Mouse (Mus musculus) kidney, embryonic 16.5 days (tissue): ENCODE measurements around the gene Syt3. TPM values are rescaled to one million over a fixed set of nuclear protein-coding genes. Genes with fewer than 3 reads are reported as not detected.

Experiments
- ATAC-seq: fragments of 200-750 bp; cut with Nextera tagmentation; 2 replicates; pipeline ENCODE4 v1.8.0; 2017; ENCODE audit warnings: moderate TSS enrichment; ENCODE audit not compliant: low FRiP score, low TSS enrichment
- H3K27ac ChIP-seq: fragments of 300-500 bp; sonication (generic); 2 replicates; pipeline ENCODE4 v1.5.1; 2014; ENCODE audit warnings: low read length
- H3K27me3 ChIP-seq: fragments of 300-500 bp; sonication (generic); 2 replicates; pipeline ENCODE4 v1.6.1; 2014; ENCODE audit warnings: low read length, control low read depth, mixed read lengths; ENCODE audit not compliant: insufficient read depth
- H3K36me3 ChIP-seq: fragments of 300-500 bp; sonication (generic); 2 replicates; pipeline ENCODE4 v1.6.1; 2014; ENCODE audit warnings: low read length, control low read depth, mixed read lengths; ENCODE audit not compliant: insufficient read depth
- H3K4me1 ChIP-seq: fragments of 300-500 bp; sonication (generic); 2 replicates; pipeline ENCODE4 v1.6.1; 2014; ENCODE audit warnings: low read length, control low read depth, mixed read lengths; ENCODE audit not compliant: insufficient read depth
- H3K4me2 ChIP-seq: fragments of 300-500 bp; sonication (generic); replicated peaks from 2 replicates; pipeline ENCODE4 v1.6.1; 2014; ENCODE audit warnings: low read depth, low read length
- H3K4me3 ChIP-seq: fragments of 300-500 bp; sonication (generic); 2 replicates; pipeline ENCODE4 v1.5.1; 2014; ENCODE audit warnings: mild to moderate bottlenecking, low read length
- H3K9ac ChIP-seq: fragments of 300-500 bp; sonication (generic); replicated peaks from 2 replicates; pipeline ENCODE4 v1.6.1; 2014; ENCODE audit warnings: low read length
- H3K9me3 ChIP-seq: fragments of 300-500 bp; sonication (generic); 2 replicates; pipeline ENCODE4 v1.6.1; 2016; ENCODE audit warnings: low read length, control low read depth
- WGBS: fragments of 180-500 bp; shearing (Covaris S2); extraction: QIAGEN DNeasy Blood & Tissue Kit; methylation state at CpG from one replicate; pipeline ENCODE4 v1.1.7; 2014; 5-methylcytosine and 5-hydroxymethylcytosine counted together
- polyA plus RNA-seq: library from polyadenylated mRNA; unstranded; fragments of >200 nt; fragmentation: Nextera tagmentation; extraction: Ambion mirVana; gene quantifications from 2 replicates; pipeline ENCODE4 v1.2.1, GENCODE M21; 2015

The Syt3 gene
- polyA plus RNA-seq, 1 experiment from 2014 or later = 2.7 TPM

GRCm38 (mm10) chr7:44440479-44440878, 56.6 kb downstream of the Syt3 start:
- WGBS = 82% methylated on average over 1 of the region's 1 CpGs
- Histone ChIP-seq H3K36me3 (no peaks in the 10 kb centered on the region), H3K4me1 (peaks cover 14% of the 10 kb centered on the region), H3K27me3 (peaks cover 65% of the 10 kb centered on the region), H3K9ac (no peak overlapping the region), H3K4me3 (no peak overlapping the region), H3K4me2 (no peak overlapping the region), H3K27ac (no peak overlapping the region), H3K9me3 (no peaks in the 10 kb centered on the region)
- ATAC-seq = no peak

DNA sequence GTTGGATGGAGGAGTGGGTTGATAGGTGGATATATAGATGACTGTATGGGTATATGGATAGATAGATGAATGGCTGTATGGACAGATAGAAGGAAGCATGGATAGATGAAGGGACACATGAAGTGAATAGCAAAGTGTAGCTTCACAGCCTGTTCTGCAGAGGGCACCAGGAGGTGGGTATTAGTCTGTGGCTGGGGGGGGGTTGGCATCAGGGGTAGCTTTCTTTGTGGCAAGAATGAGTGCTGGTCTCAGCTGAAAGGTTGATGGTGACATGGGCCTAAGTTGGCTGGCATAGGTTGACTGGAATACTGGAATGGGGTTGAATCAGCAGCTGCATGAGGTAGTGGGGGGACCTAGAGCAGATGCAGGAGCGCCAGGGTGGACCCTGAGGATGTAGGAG, 57.3 kb downstream of the Syt3 start:
- Histone ChIP-seq H3K4me1 (peaks cover 14% of the 10 kb centered on the region), H3K9ac (no peak overlapping the region), H3K27ac (no peak overlapping the region), H3K27me3 (peaks cover 72% of the 10 kb centered on the region), H3K36me3 (no peaks in the 10 kb centered on the region), H3K4me3 (no peak overlapping the region), H3K9me3 (no peaks in the 10 kb centered on the region), H3K4me2 (no peak overlapping the region)
- no peak for ATAC-seq
- 17% methylated on average over 1 of the region's 1 CpGs for WGBS

GRCm38 (mm10) chr7:44441648-44442109, 57.8 kb downstream of the Syt3 start:
- H3K4me3 ChIP-seq = peak overlapping the region; percentile 26
- peaks cover 14% of the 10 kb centered on the region for H3K4me1 ChIP-seq
- 1% methylated on average over 14 of the region's 14 CpGs for WGBS
- H3K9me3 ChIP-seq = no peaks in the 10 kb centered on the region
- no peak overlapping the region for H3K27ac ChIP-seq
- H3K9ac ChIP-seq = 0 out of 2 replicates have a peak overlapping the region, but pooled peaks have one; percentile 51
- no peaks in the 10 kb centered on the region for H3K36me3 ChIP-seq
- H3K27me3 ChIP-seq = peaks cover 77% of the 10 kb centered on the region
- peak overlapping the region; percentile 48 for H3K4me2 ChIP-seq
- ATAC-seq = no peak

DNA sequence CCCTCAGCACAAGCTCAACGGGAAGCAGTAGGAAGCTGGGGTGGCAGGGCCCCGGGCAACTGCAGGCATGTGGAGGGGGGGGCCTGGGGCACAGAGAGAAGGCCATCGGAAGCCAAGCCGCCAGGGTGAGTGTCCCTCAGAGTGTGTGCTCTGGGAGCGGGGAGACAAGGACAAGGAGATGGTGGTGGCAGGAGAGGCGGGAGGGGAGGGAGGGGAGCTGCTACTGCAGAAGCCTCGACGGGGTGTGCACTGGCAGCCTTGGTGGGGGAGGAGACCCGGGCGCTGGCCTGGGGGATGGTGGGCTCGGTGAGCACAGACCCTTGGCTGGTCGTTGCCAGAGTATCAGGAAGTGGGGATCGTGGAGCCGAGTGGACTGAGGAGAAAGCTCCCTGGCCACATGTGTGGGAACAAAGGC, 58.5 kb downstream of the Syt3 start:
- H3K27ac ChIP-seq = no peak overlapping the region

DNA sequence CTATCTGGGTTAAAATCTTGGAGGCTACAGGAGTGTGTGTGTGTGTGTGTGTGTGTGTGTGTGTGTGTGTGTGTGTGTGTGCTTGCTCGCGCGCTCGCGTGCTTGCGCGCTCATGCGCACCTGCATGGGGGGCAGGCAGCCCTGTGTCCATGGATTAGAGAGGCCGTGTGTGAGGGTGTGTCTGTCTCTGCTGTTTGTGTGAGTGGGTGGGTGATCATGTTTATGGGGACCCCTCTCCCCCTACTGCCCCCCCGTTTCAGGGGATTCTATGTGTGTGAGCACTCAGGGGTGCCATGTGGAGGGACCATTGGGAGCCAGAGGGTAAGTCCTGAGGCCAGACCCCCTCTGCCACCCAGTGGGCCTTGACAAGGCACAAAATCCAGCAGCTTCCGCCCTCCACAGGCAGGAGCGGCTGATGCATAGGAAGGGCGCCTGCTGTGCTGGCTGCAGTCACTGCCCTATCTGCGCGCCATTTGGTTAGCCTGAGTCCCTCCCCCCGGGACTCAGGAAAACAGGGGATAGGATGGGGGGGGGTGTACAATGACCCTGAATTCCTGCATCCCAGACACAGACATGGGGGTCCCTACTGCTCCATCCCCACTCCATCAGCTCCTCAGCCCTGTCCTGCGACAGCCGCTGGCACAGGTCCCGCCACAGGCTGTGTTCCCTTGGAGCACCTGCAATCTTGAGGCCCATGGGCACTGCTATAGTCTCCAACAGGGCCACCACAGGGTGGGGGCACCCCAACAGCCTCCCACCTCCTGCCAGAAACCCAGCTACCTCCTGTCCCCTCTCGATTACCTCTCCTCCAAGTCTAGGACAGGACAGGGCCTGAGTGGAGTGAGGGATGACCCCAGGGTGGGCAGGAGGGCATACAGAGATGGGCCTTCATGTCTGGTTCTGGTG, 59.6 kb downstream of the Syt3 start:
- Histone ChIP-seq H3K4me1 (peaks cover 14% of the 10 kb centered on the region), H3K27me3 (peaks cover 75% of the 10 kb centered on the region), H3K36me3 (no peaks in the 10 kb centered on the region), H3K9ac (0 out of 2 replicates have a peak overlapping the region, but pooled peaks have one; percentile 16), H3K4me3 (peak overlapping the region; percentile 26; the same call in 1 of the 2 replicates), H3K9me3 (no peaks in the 10 kb centered on the region), H3K4me2 (peak overlapping the region; percentile 48; the same call in 1 of the 2 replicates), H3K27ac (no peak overlapping the region)
- ATAC-seq = peak; percentile 40; the same call in 1 of the 2 replicates
- WGBS = 7% methylated on average over 20 of the region's 20 CpGs

More for the DNA sequence above, 58.5 kb downstream of the Syt3 start:
- H3K36me3 ChIP-seq = no peaks in the 10 kb centered on the region
- 2% methylated on average over 13 of the region's 14 CpGs for WGBS
- H3K4me1 ChIP-seq = peaks cover 14% of the 10 kb centered on the region
- H3K4me2 ChIP-seq = peak overlapping the region; percentile 48
- H3K9ac ChIP-seq = peak overlapping the region; percentile 54; the same call in 1 of the 2 replicates
- ATAC-seq = no peak
- H3K4me3 ChIP-seq = peak overlapping the region; percentile 26
- peaks cover 75% of the 10 kb centered on the region for H3K27me3 ChIP-seq
- no peaks in the 10 kb centered on the region for H3K9me3 ChIP-seq

DNA sequence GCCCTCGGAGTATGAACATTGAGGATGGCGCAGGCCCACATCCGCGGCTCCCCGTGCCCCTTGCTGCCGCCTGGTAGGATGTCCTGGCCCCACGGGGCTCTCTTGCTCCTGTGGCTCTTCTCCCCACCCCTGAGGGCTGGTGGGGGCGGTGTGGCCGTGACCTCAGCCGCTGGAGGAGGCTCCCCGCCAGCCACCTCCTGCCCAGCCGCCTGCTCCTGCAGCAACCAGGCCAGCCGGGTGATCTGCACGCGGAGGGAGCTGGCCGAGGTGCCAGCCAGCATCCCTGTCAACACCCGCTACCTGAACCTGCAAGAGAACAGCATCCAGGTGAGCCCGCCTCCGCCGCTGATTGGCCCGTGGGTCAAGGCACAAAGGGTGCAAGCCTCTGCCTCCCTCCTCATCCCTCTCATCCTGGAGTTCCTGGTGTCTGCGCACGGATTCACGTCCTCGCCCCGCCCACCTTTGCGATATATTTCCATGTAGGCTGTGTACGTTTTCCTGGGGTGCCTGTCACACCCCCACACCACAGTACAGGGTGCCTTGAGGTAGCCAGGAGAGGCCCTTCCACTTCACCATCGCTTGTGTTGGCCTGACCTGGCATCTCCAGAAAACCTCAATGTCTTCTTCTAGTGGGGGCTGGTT, 61.1 kb downstream of the Syt3 start:
- H3K4me2 ChIP-seq = no peak overlapping the region
- H3K4me3 ChIP-seq = no peak overlapping the region
- H3K27me3 ChIP-seq = peaks cover 66% of the 10 kb centered on the region
- no peaks in the 10 kb centered on the region for H3K9me3 ChIP-seq
- peaks cover 14% of the 10 kb centered on the region for H3K4me1 ChIP-seq
- no peaks in the 10 kb centered on the region for H3K36me3 ChIP-seq
- ATAC-seq = no peak
- no peak overlapping the region for H3K9ac ChIP-seq
- 6% methylated on average over 29 of the region's 29 CpGs for WGBS
- H3K27ac ChIP-seq = no peak overlapping the region

DNA sequence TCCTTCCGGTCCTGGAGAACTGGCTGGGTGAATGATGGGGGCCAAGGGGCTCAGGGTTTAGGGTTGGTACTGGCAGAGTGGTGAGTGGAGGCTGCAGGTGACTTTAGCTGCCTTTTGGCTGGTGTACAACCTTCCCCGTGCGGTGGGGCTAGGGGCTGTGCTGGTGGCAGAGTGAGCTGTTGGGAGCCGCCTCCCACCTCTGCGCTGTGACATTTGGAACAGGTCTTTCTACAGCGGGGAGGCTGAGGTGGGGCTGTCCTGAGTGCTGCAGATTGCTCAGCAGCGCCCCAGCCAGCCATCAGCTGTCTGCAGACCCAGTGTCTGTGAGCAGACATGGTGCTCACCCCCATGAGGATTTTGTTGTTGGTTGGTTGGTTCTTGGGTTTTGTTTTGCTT, 61.6 kb downstream of the Syt3 start:
- Histone ChIP-seq H3K36me3 (no peaks in the 10 kb centered on the region), H3K9ac (no peak overlapping the region), H3K4me2 (no peak overlapping the region), H3K4me1 (peaks cover 14% of the 10 kb centered on the region), H3K27ac (no peak overlapping the region), H3K27me3 (peaks cover 61% of the 10 kb centered on the region), H3K4me3 (no peak overlapping the region), H3K9me3 (no peaks in the 10 kb centered on the region)
- no peak for ATAC-seq
- WGBS = 9% methylated on average over 7 of the region's 7 CpGs

DNA sequence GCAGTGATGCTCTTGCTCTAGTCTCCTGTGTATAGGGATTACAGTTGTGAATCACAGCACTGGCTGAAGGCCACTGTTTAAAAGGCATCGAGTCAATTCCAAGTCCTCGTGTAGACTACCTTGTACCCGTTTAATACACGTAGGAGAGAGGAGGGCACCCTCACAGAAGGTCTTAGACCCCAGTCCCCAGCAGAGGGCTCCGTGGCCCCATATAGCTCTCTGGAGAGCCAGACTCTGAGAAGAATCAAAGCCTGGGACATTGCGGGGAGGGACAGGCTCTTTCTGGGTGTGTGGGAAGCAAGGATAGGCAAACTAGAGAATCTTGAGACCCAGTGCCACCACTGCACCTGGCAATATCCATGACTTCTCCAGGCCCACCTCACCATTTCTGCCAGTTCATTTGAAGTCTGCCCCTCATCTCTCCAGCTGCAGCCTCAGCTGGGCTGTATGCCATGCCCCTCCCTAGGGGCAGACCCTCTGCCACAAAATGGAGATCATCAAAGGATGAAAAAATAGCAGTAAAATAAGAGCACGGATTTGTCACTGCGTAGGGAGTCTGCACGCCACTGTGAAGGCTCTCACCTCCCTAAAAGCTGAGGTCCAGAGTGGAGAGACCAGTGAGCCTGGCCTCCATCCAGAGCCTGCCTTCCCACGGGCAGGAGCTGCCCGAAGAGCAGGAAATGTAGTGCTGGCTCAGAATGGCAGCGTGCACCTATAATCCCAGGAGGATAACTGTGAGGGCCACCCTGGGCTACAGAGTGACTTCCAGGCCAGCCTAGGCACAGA, 62.4 kb downstream of the Syt3 start:
- no peak overlapping the region for H3K9ac ChIP-seq
- no peak overlapping the region for H3K4me3 ChIP-seq

More for the DNA sequence above, 62.4 kb downstream of the Syt3 start:
- peaks cover 53% of the 10 kb centered on the region for H3K27me3 ChIP-seq
- ATAC-seq = no peak
- WGBS = 42% methylated on average over 12 of the region's 12 CpGs
- H3K4me1 ChIP-seq = peaks cover 14% of the 10 kb centered on the region
- no peak overlapping the region for H3K27ac ChIP-seq
- no peaks in the 10 kb centered on the region for H3K9me3 ChIP-seq
- no peak overlapping the region for H3K4me2 ChIP-seq
- H3K36me3 ChIP-seq = no peaks in the 10 kb centered on the region
